Mouse (Mus musculus) limb, embryonic 12.5 days (tissue): ENCODE data around the gene Pitx1. TPM values are rescaled to one million over a fixed set of nuclear protein-coding genes. Genes with fewer than 3 reads are reported as not detected.

Experiments
- ATAC-seq: fragments of 200-750 bp; cut with Nextera tagmentation; 2 replicates; pipeline ENCODE4 v1.8.0; 2017; ENCODE audit warnings: low read depth, moderate TSS enrichment; ENCODE audit not compliant: insufficient number of reproducible peaks, insufficient read depth, low FRiP score, low TSS enrichment
- H3K27ac ChIP-seq: fragments of 300-500 bp; sonication (generic); 2 replicates; pipeline ENCODE4 v1.5.1; 2016; ENCODE audit warnings: mild to moderate bottlenecking, moderate library complexity
- H3K27me3 ChIP-seq: fragments of 300-500 bp; sonication (generic); 2 replicates; pipeline ENCODE4 v1.6.1; 2016; ENCODE audit warnings: mild to moderate bottlenecking, moderate library complexity
- H3K36me3 ChIP-seq: fragments of 300-500 bp; sonication (generic); 2 replicates; pipeline ENCODE4 v1.6.1; 2016; ENCODE audit warnings: mild to moderate bottlenecking, moderate library complexity
- H3K4me1 ChIP-seq: fragments of 300-500 bp; sonication (generic); replicated peaks from 2 replicates; pipeline ENCODE4 v1.6.1; 2016
- H3K4me2 ChIP-seq: fragments of 300-500 bp; sonication (generic); 2 replicates; pipeline ENCODE4 v1.6.1; 2016; ENCODE audit warnings: mild to moderate bottlenecking, moderate library complexity
- H3K4me3 ChIP-seq: fragments of 300-500 bp; sonication (generic); replicated peaks from 2 replicates; pipeline ENCODE4 v1.5.1; 2016; ENCODE audit warnings: mild to moderate bottlenecking
- H3K9ac ChIP-seq: fragments of 300-500 bp; sonication (generic); replicated peaks from 2 replicates; pipeline ENCODE4 v1.6.1; 2016; ENCODE audit warnings: mild to moderate bottlenecking, moderate library complexity
- H3K9me3 ChIP-seq: fragments of 300-500 bp; sonication (generic); 2 replicates; pipeline ENCODE4 v1.6.1; 2016; ENCODE audit warnings: mild to moderate bottlenecking, moderate library complexity
- WGBS: fragments of 180-500 bp; shearing (Covaris S2); methylation state at CpG from one replicate; pipeline ENCODE4 v1.1.7; 2016; 5-methylcytosine and 5-hydroxymethylcytosine counted together
- polyA plus RNA-seq: library from polyadenylated mRNA; unstranded; fragments of >200 nt; fragmentation: Nextera tagmentation; extraction: Ambion mirVana; gene quantifications from 2 replicates; pipeline ENCODE4 v1.2.1, GENCODE M21; 2016

Pitx1 gene
- polyA plus RNA-seq, 1 experiment from 2014 or later, result 206 TPM

- H3K27ac ChIP-seq, result peak overlapping the region; percentile 95
- peak overlapping the region; percentile 74 for H3K4me2 ChIP-seq
- H3K27me3 ChIP-seq, result peaks cover 75% of the 10 kb centered on the region
- H3K9me3 ChIP-seq, result no peaks in the 10 kb centered on the region
- H3K36me3 ChIP-seq, result peaks cover 23% of the 10 kb centered on the region
- peak overlapping the region; percentile 47 for H3K4me3 ChIP-seq
- H3K9ac ChIP-seq, result peak overlapping the region; percentile 92
- WGBS, result 4% methylated on average over 10 of the region's 10 CpGs
- ATAC-seq, result peak; percentile 57
- H3K4me1 ChIP-seq, result peaks cover 43% of the 10 kb centered on the region
These were observed 11.6 kb downstream of the Pitx1 start for GRCm38 (mm10) chr13:55824151-55824945.

DNA sequence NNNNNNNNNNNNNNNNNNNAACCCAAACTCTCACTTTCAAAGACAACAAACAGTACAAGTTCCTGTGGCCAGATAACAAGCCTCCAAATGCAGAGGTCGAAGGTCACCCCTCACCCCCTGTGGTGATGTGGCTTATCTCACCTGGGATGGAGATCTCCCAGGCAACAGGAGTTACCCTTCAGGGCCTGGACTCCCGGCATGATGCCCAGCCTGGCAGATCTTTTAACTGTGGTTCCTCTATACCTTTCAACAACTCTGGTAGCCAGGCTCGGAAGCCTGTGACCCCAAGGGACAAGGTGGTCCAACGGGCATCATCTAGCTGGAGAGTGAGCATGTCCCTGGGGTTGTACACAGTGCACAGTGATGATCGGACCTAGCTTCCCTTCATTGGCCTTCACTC, 13.5 kb downstream of the Pitx1 start:
- Histone ChIP-seq H3K27ac (no peak overlapping the region), H3K4me2 (no peak overlapping the region)
- 54% methylated on average over 5 of the region's 5 CpGs for WGBS

DNA sequence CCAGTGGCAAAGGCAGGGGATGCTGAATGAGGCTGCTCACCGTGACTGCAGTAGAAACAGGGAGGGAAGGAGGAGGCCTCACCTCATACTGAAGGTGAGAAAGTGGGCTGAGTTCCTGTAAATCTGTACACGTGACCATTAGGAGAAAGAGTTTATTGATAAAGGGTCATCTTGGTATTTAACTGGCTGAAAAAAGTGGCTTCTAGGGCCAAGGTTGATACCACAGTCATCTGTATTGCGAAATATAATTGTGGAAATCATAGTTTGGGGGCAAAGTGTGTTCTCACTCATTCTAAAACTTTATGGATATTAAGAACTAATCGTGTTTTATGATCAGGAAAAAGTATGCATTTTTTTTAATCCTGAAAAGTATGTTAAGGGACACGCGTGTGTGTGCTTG, 21.2 kb downstream of the Pitx1 start:
- H3K27ac ChIP-seq, result no peak overlapping the region
- H3K36me3 ChIP-seq, result no peaks in the 10 kb centered on the region
- no peak overlapping the region for H3K4me2 ChIP-seq
- H3K9ac ChIP-seq, result no peak overlapping the region
- H3K27me3 ChIP-seq, result peaks cover 10% of the 10 kb centered on the region; the same call in 1 of the 2 replicates
- WGBS, result 82% methylated on average over 6 of the region's 6 CpGs
- ATAC-seq, result no peak
- no peaks in the 10 kb centered on the region for H3K9me3 ChIP-seq
- H3K4me1 ChIP-seq, result peaks cover 20% of the 10 kb centered on the region
- H3K4me3 ChIP-seq, result no peak overlapping the region

More for the DNA sequence above, 13.5 kb downstream of the Pitx1 start:
- Histone ChIP-seq H3K36me3 (peaks cover 23% of the 10 kb centered on the region), H3K27me3 (peaks cover 61% of the 10 kb centered on the region), H3K9ac (no peak overlapping the region), H3K4me3 (no peak overlapping the region), H3K4me1 (peaks cover 37% of the 10 kb centered on the region), H3K9me3 (no peaks in the 10 kb centered on the region)
- ATAC-seq, result no peak

GRCm38 (mm10) chr13:55813490-55814016, 22.4 kb downstream of the Pitx1 start:
- no peak for ATAC-seq
- peak overlapping the region; percentile 18 for H3K27ac ChIP-seq
- no peak overlapping the region for H3K4me3 ChIP-seq
- H3K27me3 ChIP-seq, result peaks cover 10% of the 10 kb centered on the region; the same call in 1 of the 2 replicates
- WGBS, result 58% methylated on average over 5 of the region's 5 CpGs
- no peaks in the 10 kb centered on the region for H3K36me3 ChIP-seq
- H3K9ac ChIP-seq, result 0 out of 2 replicates have a peak overlapping the region, but pooled peaks have one; percentile 23
- peaks cover 20% of the 10 kb centered on the region for H3K4me1 ChIP-seq
- no peaks in the 10 kb centered on the region for H3K9me3 ChIP-seq
- no peak overlapping the region for H3K4me2 ChIP-seq

DNA sequence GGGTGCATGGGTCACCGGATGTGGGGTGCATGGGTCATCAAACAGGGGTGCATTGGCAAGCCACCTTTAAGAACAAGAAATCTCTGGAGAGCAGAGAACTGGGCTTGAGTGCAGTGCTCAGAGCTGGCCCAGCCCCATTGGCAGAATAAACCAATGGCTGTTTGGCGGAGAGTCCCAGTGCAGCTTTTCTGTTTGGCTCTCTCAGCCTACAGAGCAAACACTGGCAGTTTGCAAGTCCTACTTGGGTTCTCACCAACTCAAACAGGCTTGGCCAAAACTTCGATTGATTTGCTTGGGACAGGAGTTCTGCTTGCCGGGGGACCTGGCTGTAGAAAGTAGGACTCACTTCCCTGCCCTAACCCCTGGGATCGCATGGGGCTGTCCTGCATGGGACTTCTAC, 25.0 kb downstream of the Pitx1 start:
- no peak for ATAC-seq
- H3K4me3 ChIP-seq, result no peak overlapping the region
- H3K27me3 ChIP-seq, result peaks cover 2% of the 10 kb centered on the region; the same call in 1 of the 2 replicates
- no peak overlapping the region for H3K4me2 ChIP-seq
- H3K27ac ChIP-seq, result no peak overlapping the region
- H3K9ac ChIP-seq, result no peak overlapping the region
- H3K36me3 ChIP-seq, result no peaks in the 10 kb centered on the region
- peaks cover 9% of the 10 kb centered on the region for H3K4me1 ChIP-seq
- no peaks in the 10 kb centered on the region for H3K9me3 ChIP-seq
- WGBS, result 77% methylated on average over 5 of the region's 5 CpGs

- no peaks in the 10 kb centered on the region for H3K9me3 ChIP-seq
- no peak overlapping the region for H3K4me3 ChIP-seq
- H3K4me1 ChIP-seq, result peaks cover 11% of the 10 kb centered on the region
- no peak overlapping the region for H3K4me2 ChIP-seq
- no peaks in the 10 kb centered on the region for H3K36me3 ChIP-seq
- H3K27ac ChIP-seq, result no peak overlapping the region
- WGBS, result 95% methylated on average over 10 of the region's 10 CpGs
- ATAC-seq, result no peak
- no peaks in the 10 kb centered on the region; the same call in 1 of the 2 replicates for H3K27me3 ChIP-seq
- H3K9ac ChIP-seq, result no peak overlapping the region
These were observed 26.3 kb downstream of the Pitx1 start for GRCm38 (mm10) chr13:55809707-55810106.

DNA sequence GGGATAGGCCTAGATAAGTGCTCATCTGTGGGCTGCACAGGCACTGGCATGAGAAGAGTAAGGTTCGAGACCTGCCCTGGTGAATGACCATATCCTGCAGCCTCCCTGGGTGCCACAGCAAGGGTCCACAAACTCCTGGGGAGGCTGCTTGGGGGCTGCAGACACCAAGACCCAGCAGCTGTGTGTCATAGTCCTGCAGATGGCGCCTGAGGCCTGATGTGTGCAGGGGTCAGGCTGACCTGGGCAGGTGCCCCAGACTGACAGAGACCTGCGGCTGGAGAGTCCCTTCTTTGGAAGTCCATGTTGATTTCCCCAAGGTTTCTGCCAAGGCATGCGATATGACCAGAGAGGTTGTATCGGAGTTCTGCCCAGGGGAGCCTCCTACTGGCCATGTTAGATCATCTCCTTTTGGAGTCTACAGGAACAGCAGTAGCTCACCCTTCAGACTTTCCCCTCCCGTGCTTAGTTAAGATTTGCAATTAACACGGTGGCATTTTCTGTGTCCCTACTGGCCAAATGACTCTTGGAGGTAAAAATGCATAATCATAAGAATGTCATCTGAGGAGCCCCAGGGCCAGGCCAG, 26.9 kb downstream of the Pitx1 start:
- 71% methylated on average over 7 of the region's 7 CpGs for WGBS
- no peaks in the 10 kb centered on the region for H3K36me3 ChIP-seq
- H3K4me3 ChIP-seq, result no peak overlapping the region
- no peaks in the 10 kb centered on the region; the same call in 1 of the 2 replicates for H3K27me3 ChIP-seq
- ATAC-seq, result no peak
- no peak overlapping the region for H3K27ac ChIP-seq
- H3K4me1 ChIP-seq, result peaks cover 12% of the 10 kb centered on the region
- H3K4me2 ChIP-seq, result no peak overlapping the region
- no peaks in the 10 kb centered on the region for H3K9me3 ChIP-seq
- H3K9ac ChIP-seq, result no peak overlapping the region

DNA sequence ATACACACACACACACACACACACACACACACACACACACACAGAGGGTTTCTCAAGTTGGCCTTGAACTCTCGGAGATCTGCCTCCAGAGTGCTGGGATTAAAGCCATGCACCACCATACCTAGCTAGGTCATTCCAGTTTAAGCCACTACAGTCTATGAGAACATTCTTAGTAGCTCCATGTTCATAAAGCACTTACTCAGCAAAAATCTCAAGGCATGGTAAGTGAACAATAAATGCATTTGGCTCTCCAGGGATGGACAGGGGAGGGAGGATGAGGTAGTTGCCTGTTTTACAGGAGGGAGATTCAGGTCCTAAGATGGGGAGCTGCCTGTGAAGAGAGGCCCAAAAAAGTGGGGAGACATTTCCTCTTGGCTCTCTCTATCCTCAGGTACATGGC, 32.0 kb downstream of the Pitx1 start:
- H3K9me3 ChIP-seq, result peaks cover 11% of the 10 kb centered on the region; the same call in 1 of the 2 replicates
- no peak overlapping the region for H3K27ac ChIP-seq
- no peak overlapping the region for H3K4me3 ChIP-seq
- H3K4me1 ChIP-seq, result 0 out of 2 replicates have a peak, but pooled peaks cover 3% of the 10 kb centered on the region
- no peak overlapping the region for H3K4me2 ChIP-seq
- no peaks in the 10 kb centered on the region for H3K36me3 ChIP-seq
- H3K9ac ChIP-seq, result no peak overlapping the region
- 96% methylated on average over 1 of the region's 1 CpGs for WGBS
- no peak for ATAC-seq
- H3K27me3 ChIP-seq, result no peaks in the 10 kb centered on the region; the same call in 1 of the 2 replicates

DNA sequence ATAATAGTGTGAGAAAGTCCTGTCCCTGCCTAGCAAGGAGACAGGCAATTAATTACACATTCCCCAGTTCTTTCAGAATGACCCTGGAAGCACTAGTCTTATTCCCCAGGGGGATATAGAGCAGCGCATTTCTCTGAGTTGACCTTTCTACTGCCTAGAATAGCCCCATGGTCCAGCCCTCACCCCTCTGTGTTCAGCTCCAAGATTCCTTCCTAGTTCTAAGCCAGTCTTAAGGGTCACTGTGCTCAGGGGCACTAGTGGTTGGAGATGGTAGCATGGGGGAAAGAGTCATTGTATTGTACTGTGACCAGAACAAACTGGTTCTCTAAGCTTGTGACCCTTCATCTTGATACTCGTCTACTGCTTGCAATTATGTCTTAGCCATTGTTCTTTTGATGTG, 34.7 kb downstream of the Pitx1 start:
- no peak overlapping the region for H3K27ac ChIP-seq
- 74% methylated on average over 2 of the region's 2 CpGs for WGBS

GRCm38 (mm10) chr13:55786120-55786519, 49.9 kb downstream of the Pitx1 start:
- ATAC-seq, result no peak
- H3K4me1 ChIP-seq, result no peaks in the 10 kb centered on the region
- no peak overlapping the region for H3K9ac ChIP-seq
- WGBS, result 72% methylated on average over 11 of the region's 11 CpGs
- no peaks in the 10 kb centered on the region for H3K36me3 ChIP-seq
- no peak overlapping the region for H3K27ac ChIP-seq
- no peaks in the 10 kb centered on the region for H3K27me3 ChIP-seq
- no peak overlapping the region for H3K4me3 ChIP-seq
- no peak overlapping the region for H3K4me2 ChIP-seq
- H3K9me3 ChIP-seq, result peaks cover 4% of the 10 kb centered on the region; the same call in 1 of the 2 replicates

More for the DNA sequence above, 34.7 kb downstream of the Pitx1 start:
- H3K4me3 ChIP-seq, result no peak overlapping the region
- no peak for ATAC-seq
- no peak overlapping the region for H3K4me2 ChIP-seq
- no peak overlapping the region for H3K9ac ChIP-seq
- no peaks in the 10 kb centered on the region for H3K36me3 ChIP-seq
- H3K4me1 ChIP-seq, result 0 out of 2 replicates have a peak, but pooled peaks cover 3% of the 10 kb centered on the region
- H3K27me3 ChIP-seq, result no peaks in the 10 kb centered on the region
- peaks cover 11% of the 10 kb centered on the region; the same call in 1 of the 2 replicates for H3K9me3 ChIP-seq

- Histone ChIP-seq H3K27me3 (no peaks in the 10 kb centered on the region), H3K4me3 (no peak within 1 kb of the TSS), H3K4me2 (no peak within 1 kb of the TSS), H3K27ac (no peak within 1 kb of the TSS), H3K36me3 (no peaks in the 10 kb centered on the region), H3K4me1 (no peaks in the 10 kb centered on the region), H3K9ac (no peak within 1 kb of the TSS), H3K9me3 (no peaks in the 10 kb centered on the region)
- ATAC-seq, result no peak
- 83% methylated on average over 3 of the region's 3 CpGs for WGBS
These were observed 51.7 kb downstream of the Pitx1 start, which contains the start of gene Catsper3 for GRCm38 (mm10) chr13:55784268-55784667. Gene Catsper3, plus strand, starts transcription at chr13:55784568.
